Mouse (Mus musculus): ENCODE data around the gene 1700007K13Rik.
"Not testable (repeated sequence)": the region's sequence is repeated elsewhere in the genome, so short reads cannot be mapped to it uniquely, and the experiment has no call there.

The 1700007K13Rik gene

DNA sequence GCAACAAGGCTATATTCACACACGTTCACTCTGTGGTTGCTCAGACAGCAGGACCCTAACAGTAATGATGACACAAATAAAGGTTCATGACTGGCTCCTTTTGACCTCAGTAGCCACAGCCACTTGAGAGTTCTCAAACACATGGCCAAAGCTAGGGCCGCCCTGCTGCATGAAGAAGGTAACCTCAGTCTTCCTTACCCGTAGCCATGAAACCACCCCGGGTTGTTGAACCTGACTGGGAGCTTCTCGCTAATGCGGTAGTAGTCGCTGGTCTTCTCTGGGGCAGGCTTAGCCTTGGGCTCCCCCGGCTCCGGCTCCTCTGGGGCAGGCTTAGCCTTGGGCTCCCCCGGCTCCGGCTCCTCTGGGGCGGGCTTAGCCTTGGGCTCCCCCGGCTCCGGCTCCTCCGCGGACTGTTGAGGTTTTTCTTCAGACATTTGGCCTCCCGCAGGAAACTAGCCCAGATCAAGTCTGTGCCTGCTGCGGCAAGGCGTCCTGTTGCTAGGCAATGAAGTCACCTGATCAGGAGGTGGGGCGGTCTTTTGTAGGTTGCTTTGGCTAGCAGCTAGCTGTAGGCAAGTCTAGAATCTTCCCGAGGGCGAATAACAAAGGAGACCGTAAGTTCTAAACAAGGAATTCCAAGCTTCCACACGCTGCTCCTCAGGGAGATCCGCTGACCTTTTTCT, at the start of gene 1700007K13Rik:
TSS of gene 1700007K13Rik (minus strand) at position 497 of the 683 bp plus-strand sequence.
- peak; percentile 98 for DNase-seq (ENCODE audit: low read depth, low spot score)

DNA sequence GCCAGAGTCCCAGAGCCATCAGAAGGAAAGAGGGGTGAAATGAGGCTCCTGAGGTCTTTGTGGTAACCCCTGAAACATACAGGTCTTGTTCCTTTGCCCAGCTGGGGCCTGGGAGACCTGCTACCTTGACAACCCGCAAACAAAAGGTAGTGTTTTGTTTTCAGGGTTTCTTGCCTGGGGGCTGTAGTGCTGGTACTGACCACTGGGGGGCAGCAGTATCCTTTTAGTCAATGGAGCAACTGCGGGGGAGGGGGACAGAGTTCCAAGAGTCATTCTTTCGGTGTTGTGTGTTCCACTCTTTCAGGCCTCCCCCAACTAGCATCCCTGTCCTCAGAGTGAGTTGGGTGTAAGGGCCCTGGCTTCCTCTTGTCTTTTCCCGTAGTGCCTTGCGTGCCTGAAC, 48.4 kb upstream of the 1700007K13Rik start:
- peak; percentile 94 for DNase-seq (ENCODE audit: low read depth, low spot score)

GRCm38 (mm10) chr2:28513431-28514370, 47.6 kb upstream of the 1700007K13Rik start:
- peak; percentile 57 for DNase-seq (ENCODE audit: low read depth, low spot score)

GRCm38 (mm10) chr2:28512798-28513401, 46.8 kb upstream of the 1700007K13Rik start, which contains the start of gene Ralgds:
Gene Ralgds, plus strand, starts transcription at chr2:28513125.
- peak; percentile 64 for DNase-seq (ENCODE audit: low read depth, low spot score)

GRCm38 (mm10) chr2:28511600-28511999, 45.5 kb upstream of the 1700007K13Rik start:
- DNase-seq (ENCODE audit: low read depth, low spot score): not testable (repeated sequence)

DNA sequence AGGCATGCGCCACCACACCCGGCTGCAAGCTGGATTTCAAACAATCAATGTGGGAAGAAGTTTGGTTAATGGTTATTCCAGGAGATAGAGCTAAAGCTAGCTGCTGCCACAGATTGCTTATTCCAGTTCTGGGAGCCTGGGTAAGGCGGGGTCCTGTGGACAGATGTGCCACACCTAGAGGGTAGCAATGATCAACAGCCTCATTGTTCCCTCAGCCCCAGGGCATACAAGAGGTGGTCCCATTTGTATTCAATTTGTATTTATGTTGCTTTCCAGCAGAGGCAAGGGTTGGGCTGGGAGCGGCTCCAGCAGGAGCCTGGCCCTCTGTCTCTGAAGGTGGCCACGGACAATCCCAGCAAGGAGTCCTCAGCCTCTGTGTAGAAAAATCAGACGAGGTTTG, 40.2 kb upstream of the 1700007K13Rik start:
- DNase-seq (ENCODE audit: low read depth, low spot score): peak; percentile 94

DNA sequence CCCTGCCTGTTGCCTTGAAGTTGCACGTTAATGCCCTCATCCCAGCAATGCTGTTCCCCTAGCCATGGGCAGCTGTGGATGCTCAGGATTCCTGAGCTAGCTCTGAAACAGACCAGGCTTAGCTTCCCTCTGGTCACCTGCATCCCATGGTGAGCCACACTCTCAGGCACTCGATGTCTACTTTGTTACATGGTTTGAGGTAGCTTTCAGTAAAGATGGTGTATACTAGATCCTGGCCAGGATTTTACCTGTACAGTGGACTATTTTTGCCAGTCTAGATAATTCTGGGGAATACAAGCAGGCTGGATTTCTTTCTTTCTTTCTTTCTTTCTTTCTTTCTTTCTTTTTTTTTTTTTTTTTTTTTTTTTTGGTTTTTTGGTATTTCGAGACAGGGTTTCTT, 39.7 kb upstream of the 1700007K13Rik start, which contains the start of gene Gm10134:
TSS of gene Gm10134 (plus strand) at position 301 of the 400 bp plus-strand sequence.
- no peak for DNase-seq (ENCODE audit: low read depth, low spot score)

- no peak for DNase-seq (ENCODE audit: low read depth, low spot score)
Measured at GRCm38 (mm10) chr2:28504676-28505075, 38.5 kb upstream of the 1700007K13Rik start.

GRCm38 (mm10) chr2:28502987-28503386, 36.9 kb upstream of the 1700007K13Rik start:
- no peak for DNase-seq (ENCODE audit: low read depth, low spot score)

GRCm38 (mm10) chr2:28498431-28498830, 32.3 kb upstream of the 1700007K13Rik start:
- no peak for DNase-seq (ENCODE audit: low read depth, low spot score)

GRCm38 (mm10) chr2:28497561-28497960, 31.4 kb upstream of the 1700007K13Rik start:
- no peak for DNase-seq (ENCODE audit: low read depth, low spot score)

DNA sequence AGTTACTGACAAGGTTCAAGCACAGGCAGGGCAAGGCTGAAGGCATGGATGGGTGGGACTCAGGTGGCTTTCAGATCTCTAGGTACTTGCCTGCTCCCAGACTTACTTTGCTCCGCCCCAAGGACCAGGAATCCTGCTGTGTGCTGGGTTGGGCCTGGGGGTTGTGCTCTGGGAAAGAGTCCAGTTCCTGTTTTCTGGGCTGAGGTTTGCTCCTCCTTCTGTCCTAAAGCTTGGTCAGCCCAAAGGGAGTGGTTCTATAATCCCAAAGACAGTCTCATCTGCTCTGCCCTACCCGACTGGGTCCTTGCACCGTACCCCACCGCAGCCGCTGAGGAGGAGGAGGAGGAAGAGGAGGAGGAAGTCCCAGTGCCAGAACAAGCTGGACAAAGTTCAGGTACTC, 30.5 kb upstream of the 1700007K13Rik start, which contains the start of gene Gbgt1:
TSS of gene Gbgt1 (plus strand) at position 221 of the 400 bp plus-strand sequence.
- DNase-seq (ENCODE audit: low read depth, low spot score): peak; percentile 80

GRCm38 (mm10) chr2:28495801-28496595, 29.9 kb upstream of the 1700007K13Rik start:
- no peak for DNase-seq (ENCODE audit: low read depth, low spot score)

DNA sequence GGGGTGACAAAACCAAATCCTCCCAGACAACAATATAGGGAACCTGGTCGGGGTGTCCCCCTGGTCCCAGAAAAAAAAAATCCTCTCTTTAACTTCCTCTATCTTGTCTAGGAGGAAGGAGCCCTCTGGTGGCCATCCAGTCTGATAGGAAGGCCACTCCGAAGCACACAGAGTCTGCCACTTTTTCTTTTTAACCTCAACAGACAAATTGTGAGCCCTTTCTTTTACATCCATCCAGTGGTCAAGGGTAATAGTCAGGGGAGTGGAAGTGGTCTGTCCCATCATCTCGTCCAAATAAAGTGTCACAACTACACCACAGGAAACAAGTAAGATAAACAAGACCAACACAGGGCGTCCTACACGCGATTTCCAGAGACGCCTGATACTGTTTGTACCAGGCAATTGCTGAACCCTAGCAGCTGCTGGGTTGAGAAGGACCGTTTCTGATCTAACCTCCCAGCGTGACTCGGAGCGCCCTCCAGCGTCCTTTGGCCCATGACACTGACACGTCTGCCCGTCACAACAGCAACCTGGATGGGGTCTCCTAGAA, 29.1 kb upstream of the 1700007K13Rik start:
- DNase-seq (ENCODE audit: low read depth, low spot score): no peak

- DNase-seq (ENCODE audit: low read depth, low spot score): no peak
Measured at GRCm38 (mm10) chr2:28494521-28494920, 28.4 kb upstream of the 1700007K13Rik start.

GRCm38 (mm10) chr2:28483861-28484260, 17.7 kb upstream of the 1700007K13Rik start:
- DNase-seq (ENCODE audit: low read depth, low spot score): no peak

DNA sequence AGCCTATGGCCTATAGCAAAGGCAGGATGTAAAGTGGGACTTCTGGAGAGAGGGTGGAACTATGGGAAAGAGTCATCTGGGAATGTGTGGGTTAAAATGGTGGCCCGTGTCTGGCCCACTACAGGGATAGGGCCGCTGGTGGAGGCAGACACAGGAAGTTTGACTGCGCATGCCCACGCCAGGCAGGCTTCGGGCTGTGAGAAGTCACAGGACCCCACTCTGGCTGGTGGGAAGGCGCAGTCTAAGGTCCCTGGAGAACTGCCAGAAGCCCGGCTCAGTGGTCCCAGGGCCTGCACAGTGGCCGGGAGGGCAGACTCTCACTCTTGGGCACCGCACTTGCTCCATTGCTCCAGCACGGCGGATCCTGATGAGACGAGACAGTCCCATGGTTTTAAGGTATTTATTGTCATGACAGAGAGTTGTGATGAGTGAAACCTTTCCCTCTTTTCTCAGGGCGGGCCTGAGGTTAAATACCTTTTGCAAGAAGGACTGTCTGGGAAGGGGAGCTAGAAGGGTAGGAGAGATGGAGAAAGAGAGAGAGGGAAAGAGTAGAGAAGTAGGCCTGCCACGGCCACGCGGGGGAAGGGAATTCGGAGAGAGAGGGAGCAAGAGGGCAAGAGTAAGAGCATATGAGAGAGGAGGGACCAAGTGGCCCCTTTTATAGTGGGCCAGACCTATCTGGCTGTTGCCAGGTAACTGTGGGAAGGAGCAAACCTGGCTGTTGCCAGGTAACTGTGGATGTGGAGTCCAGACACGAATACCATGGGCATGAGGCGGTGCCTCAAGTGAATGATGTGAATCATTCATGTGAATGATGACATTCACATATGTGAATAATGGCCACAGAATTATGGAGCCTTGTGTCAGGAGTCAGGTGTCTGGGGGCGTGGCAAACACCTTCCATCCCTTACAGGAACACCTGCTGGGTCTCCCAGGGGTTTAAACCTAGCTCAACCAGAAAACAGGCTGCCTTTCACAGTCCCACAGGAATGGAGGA, 13.4 kb upstream of the 1700007K13Rik start:
- peak; percentile 83 for DNase-seq (ENCODE audit: low read depth, low spot score)

DNA sequence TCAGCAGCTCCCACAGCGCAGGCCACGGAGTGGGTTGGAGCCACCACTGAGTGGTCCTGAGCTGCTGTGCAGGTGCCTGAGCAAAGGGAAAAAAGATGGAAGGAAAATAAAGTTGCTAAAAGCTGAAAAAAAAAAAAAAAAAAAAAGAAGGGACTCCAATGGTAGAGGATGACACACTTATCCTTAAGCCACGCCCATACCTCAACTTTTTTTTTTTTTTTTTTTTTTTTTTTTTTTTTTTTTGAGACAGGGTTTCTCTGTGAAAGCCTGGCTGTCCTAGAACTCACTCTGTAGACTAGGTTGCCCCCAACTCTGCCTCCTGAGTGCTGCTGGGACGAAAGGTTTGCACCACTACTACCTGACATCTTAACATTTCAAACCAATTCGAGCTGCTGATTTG, 11.9 kb upstream of the 1700007K13Rik start:
- DNase-seq (ENCODE audit: low read depth, low spot score): not testable (repeated sequence)

DNA sequence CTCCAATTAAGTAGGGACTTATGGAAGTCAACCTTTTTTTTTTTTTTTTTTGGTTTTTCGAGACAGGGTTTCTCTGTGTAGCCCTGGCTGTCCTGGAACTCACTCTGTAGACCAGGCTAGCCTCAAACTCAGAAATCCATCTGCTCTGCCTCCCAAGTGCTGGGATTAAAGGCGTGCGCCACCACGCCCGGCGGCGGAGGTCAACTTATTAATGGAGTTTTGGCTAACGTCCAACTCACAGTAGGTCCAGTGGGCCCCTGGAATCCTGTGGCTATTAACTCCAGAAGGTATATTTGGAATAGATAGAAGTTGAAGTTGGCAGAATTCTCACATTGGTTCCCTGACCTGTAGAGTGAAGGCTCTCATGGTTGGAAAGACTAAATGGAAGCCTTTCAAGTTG, 5.9 kb upstream of the 1700007K13Rik start:
- not testable (repeated sequence) for DNase-seq (ENCODE audit: low read depth, low spot score)
